ENCODE assay signal across 8 mouse cellular contexts in genomic region chr16:30549966-30550747, GRCm38 (mm10). TPM values are rescaled to one million over a fixed set of nuclear protein-coding genes. Genes with fewer than 3 reads are reported as not detected.
DNase-seq lines count a peak whose midpoint lies in the region; ATAC-seq lines count a peak whose summit lies in the region.

No protein-coding gene starts in this region.

- peak overlapping the region; percentile 62 for H3K4me2 ChIP-seq in hindbrain, embryonic 11.5 days (replicated peaks; ENCODE audit: low read depth, low read length)
- H3K4me2 ChIP-seq in lung, embryonic 16.5 days (ENCODE audit: low read depth, low read length): peak overlapping the region; percentile 86

- 0 out of 2 replicates have a peak, but pooled peaks cover 1% of the 10 kb centered on the region for H3K9me3 ChIP-seq in hindbrain, embryonic 11.5 days (ENCODE audit: control insufficient read depth, low read length)
- peaks cover 8% of the 10 kb centered on the region for H3K9me3 ChIP-seq in lung, embryonic 16.5 days (ENCODE audit: control insufficient read depth, low read length)

- under 1% methylated on average over 63 of the region's 63 CpGs for WGBS in hindbrain, embryonic 11.5 days
- WGBS in lung, embryonic 16.5 days: 0% methylated on average over 50 of the region's 63 CpGs

- H3K9ac ChIP-seq in hindbrain, embryonic 11.5 days (ENCODE audit: low read depth, low read length): peak overlapping the region; percentile 97
- peak overlapping the region; percentile 95 for H3K9ac ChIP-seq in lung, embryonic 16.5 days (ENCODE audit: low read length)

- peak; percentile 89 for DNase-seq in NIH3T3 (ENCODE audit: low read depth)
- DNase-seq in cerebellum, adult 9-11 months: peak; percentile 69
- DNase-seq in frontal cortex, postnatal 10 days (ENCODE audit: low spot score in 2 of 2): peak; percentile 66 to 83
- DNase-seq in hindbrain, embryonic 11.5 days (ENCODE audit: low spot score): peak; percentile 90
- peak; percentile 71 for DNase-seq in layer of hippocampus, adult 9-11 months
- peak; percentile 44 for DNase-seq in ovary, adult 18-20 months (ENCODE audit: low spot score)
- DNase-seq in thymus, postnatal 0 days (ENCODE audit: low spot score): peak; percentile 79

- peak overlapping the region; percentile 31; the same call in 1 of the 2 replicates for H3K27ac ChIP-seq in hindbrain, embryonic 11.5 days (ENCODE audit: low read depth, low read length)
- peak overlapping the region; percentile 20; the same call in 1 of the 2 replicates for H3K27ac ChIP-seq in lung, embryonic 16.5 days (ENCODE audit: low read length)

- no peaks in the 10 kb centered on the region; the same call in 1 of the 2 replicates for H3K4me1 ChIP-seq in hindbrain, embryonic 11.5 days (replicated peaks; ENCODE audit: control insufficient read depth, insufficient read depth, low read length)
- peaks cover 21% of the 10 kb centered on the region for H3K4me1 ChIP-seq in lung, embryonic 16.5 days (replicated peaks; ENCODE audit: control insufficient read depth, insufficient read depth, low read length)

- ATAC-seq in hindbrain, embryonic 11.5 days (ENCODE audit: low FRiP score): peak; percentile 92
- ATAC-seq in lung, embryonic 16.5 days (ENCODE audit: low read depth): peak; percentile 85

- H3K4me3 ChIP-seq in hindbrain, embryonic 11.5 days (ENCODE audit: low read depth, low read length): peak overlapping the region; percentile 73
- peak overlapping the region; percentile 76 for H3K4me3 ChIP-seq in lung, embryonic 16.5 days (ENCODE audit: low read length)

- no peaks in the 10 kb centered on the region; the same call in 1 of the 2 replicates for H3K27me3 ChIP-seq in hindbrain, embryonic 11.5 days (ENCODE audit: control insufficient read depth, insufficient read depth, low read length)
- no peaks in the 10 kb centered on the region for H3K27me3 ChIP-seq in lung, embryonic 16.5 days (ENCODE audit: control insufficient read depth, insufficient read depth, low read depth, low read length)

- H3K36me3 ChIP-seq in hindbrain, embryonic 11.5 days (ENCODE audit: control insufficient read depth, insufficient read depth, low read length): 0 out of 2 replicates have a peak, but pooled peaks cover 6% of the 10 kb centered on the region
- peaks cover 15% of the 10 kb centered on the region; the same call in 1 of the 2 replicates for H3K36me3 ChIP-seq in lung, embryonic 16.5 days (ENCODE audit: control insufficient read depth, insufficient read depth, low read length)

RNA-seq across cellular contexts. Expression of gene Tmem44, which starts 0.5 kb away (rescaled TPM):
- polyA plus RNA-seq in hindbrain, embryonic 11.5 days (2014; fragmentation: Nextera tagmentation; extraction: Ambion mirVana): 30.9 and 32.0 TPM in 2 replicates
- 23.5 and 23.8 TPM in 2 replicates for polyA plus RNA-seq in lung, embryonic 16.5 days (2015; fragmentation: Nextera tagmentation; extraction: Ambion mirVana)
- 2.1 and 2.2 TPM in 2 replicates for polyA plus RNA-seq in thymus, postnatal 0 days (2015; fragmentation: Nextera tagmentation; extraction: Ambion mirVana)

RNA-seq across cellular contexts. Expression of gene Lsg1, which starts 37.2 kb away (rescaled TPM):
- polyA plus RNA-seq in hindbrain, embryonic 11.5 days (2014; fragmentation: Nextera tagmentation; extraction: Ambion mirVana): 73.4 and 85.1 TPM in 2 replicates
- polyA plus RNA-seq in lung, embryonic 16.5 days (2015; fragmentation: Nextera tagmentation; extraction: Ambion mirVana): 55.1 and 57.1 TPM in 2 replicates
- polyA plus RNA-seq in thymus, postnatal 0 days (2015; fragmentation: Nextera tagmentation; extraction: Ambion mirVana): 67.2 and 68.2 TPM in 2 replicates

RNA-seq across cellular contexts. Expression of gene Fam43a, which starts 49.4 kb away (rescaled TPM):
- polyA plus RNA-seq in hindbrain, embryonic 11.5 days (2014; fragmentation: Nextera tagmentation; extraction: Ambion mirVana): 6.7 TPM in 2 replicates
- 23.0 and 24.3 TPM in 2 replicates for polyA plus RNA-seq in lung, embryonic 16.5 days (2015; fragmentation: Nextera tagmentation; extraction: Ambion mirVana)
- polyA plus RNA-seq in thymus, postnatal 0 days (2015; fragmentation: Nextera tagmentation; extraction: Ambion mirVana): 10.4 and 13.3 TPM in 2 replicates

Comparison
In these comparisons a context has a peak if more than half of its experiments do, and no peak if none do; other contexts are left out.
1. Peak in every context shown above with its lines: DNase-seq, ATAC-seq, H3K4me3 ChIP-seq and H3K27ac ChIP-seq.